Mouse (Mus musculus) midbrain, embryonic 14.5 days (tissue): ENCODE measurements at regions not wholly inside any gene's neighbourhood (a gene's known extent, or its start where the extent isn't known, plus 50 kb on each side); places are given as distances from the start of the nearest gene placed in this dataset.

Source experiments
- ATAC-seq: fragments of 200-750 bp; cut with Nextera tagmentation; 2 replicates; pipeline ENCODE4 v1.8.0; 2017; ENCODE audit warnings: moderate number of reproducible peaks, moderate library complexity; ENCODE audit not compliant: low FRiP score, low TSS enrichment
- DNase-seq: peaks from one replicate; pipeline ENCODE4 v3.0.0-alpha.2; 2015
- H3K27ac ChIP-seq: fragments of 300-500 bp; sonication (generic); replicated peaks from 2 replicates; pipeline ENCODE4 v1.5.1; 2014; ENCODE audit warnings: mild to moderate bottlenecking, low read depth, low read length, moderate library complexity
- H3K27me3 ChIP-seq: fragments of 300-500 bp; sonication (generic); 2 replicates; pipeline ENCODE4 v1.6.1; 2014; ENCODE audit warnings: low read length, control low read depth, mixed read lengths; ENCODE audit not compliant: control insufficient read depth, insufficient read depth
- H3K36me3 ChIP-seq: fragments of 300-500 bp; sonication (generic); 2 replicates; pipeline ENCODE4 v1.6.1; 2014; ENCODE audit warnings: low read length, control low read depth; ENCODE audit not compliant: control insufficient read depth, insufficient read depth
- H3K4me1 ChIP-seq: fragments of 300-500 bp; sonication (generic); 2 replicates; pipeline ENCODE4 v1.6.1; 2014; ENCODE audit warnings: mild to moderate bottlenecking, antibody characterized with exemption, low read length, control low read depth; ENCODE audit not compliant: control insufficient read depth, insufficient read depth
- H3K4me2 ChIP-seq: fragments of 300-500 bp; sonication (generic); 2 replicates; pipeline ENCODE4 v1.6.1; 2014; ENCODE audit warnings: mild to moderate bottlenecking, low read length, moderate library complexity
- H3K4me3 ChIP-seq: fragments of 300-500 bp; sonication (generic); replicated peaks from 2 replicates; pipeline ENCODE4 v1.5.1; 2014; ENCODE audit warnings: low read depth, low read length
- H3K9ac ChIP-seq: fragments of 300-500 bp; sonication (generic); replicated peaks from 2 replicates; pipeline ENCODE4 v1.6.1; 2014; ENCODE audit warnings: mild to moderate bottlenecking, low read length, moderate library complexity
- H3K9me3 ChIP-seq: fragments of 300-500 bp; sonication (generic); 2 replicates; pipeline ENCODE4 v1.6.1; 2016; ENCODE audit warnings: low read length, control low read depth, mixed read lengths; ENCODE audit not compliant: control insufficient read depth
- WGBS: fragments of 180-500 bp; shearing (Covaris S2); extraction: QIAGEN DNeasy Blood & Tissue Kit; methylation state at CpG from one replicate; pipeline ENCODE4 v1.1.7; 2014; 5-methylcytosine and 5-hydroxymethylcytosine counted together

- Histone ChIP-seq H3K4me2 (no peak overlapping the region), H3K9me3 (no peaks in the 10 kb centered on the region), H3K36me3 (no peaks in the 10 kb centered on the region), H3K27ac (no peak overlapping the region), H3K4me3 (no peak overlapping the region), H3K27me3 (no peaks in the 10 kb centered on the region), H3K4me1 (no peaks in the 10 kb centered on the region), H3K9ac (no peak overlapping the region)
- DNase-seq (no peak), ATAC-seq (no peak)
- 93% methylated on average over 8 of the region's 8 CpGs for WGBS
Observed at GRCm38 (mm10) chr15:27409856-27410255, 56.6 kb upstream of the Ank start.

GRCm38 (mm10) chr15:27412304-27412703 lies 54.2 kb upstream of the Ank start:
- Histone ChIP-seq H3K36me3 (no peaks in the 10 kb centered on the region), H3K4me1 (no peaks in the 10 kb centered on the region), H3K27me3 (no peaks in the 10 kb centered on the region), H3K4me2 (no peak overlapping the region), H3K27ac (no peak overlapping the region), H3K4me3 (no peak overlapping the region), H3K9ac (no peak overlapping the region), H3K9me3 (no peaks in the 10 kb centered on the region)
- WGBS = 87% methylated on average over 2 of the region's 2 CpGs
- ATAC-seq = no peak
- DNase-seq = no peak

GRCm38 (mm10) chr15:27412761-27413160 lies 53.7 kb upstream of the Ank start:
- H3K4me2 ChIP-seq = no peak overlapping the region
- WGBS = 82% methylated on average over 1 of the region's 1 CpGs
- ATAC-seq (no peak), DNase-seq (no peak)
- no peaks in the 10 kb centered on the region for H3K4me1 ChIP-seq
- H3K4me3 ChIP-seq = no peak overlapping the region
- no peaks in the 10 kb centered on the region for H3K27me3 ChIP-seq
- no peak overlapping the region for H3K9ac ChIP-seq
- H3K36me3 ChIP-seq = no peaks in the 10 kb centered on the region
- no peak overlapping the region for H3K27ac ChIP-seq
- H3K9me3 ChIP-seq = no peaks in the 10 kb centered on the region

GRCm38 (mm10) chr15:27413486-27413885 lies 53.0 kb upstream of the Ank start:
- no peaks in the 10 kb centered on the region for H3K27me3 ChIP-seq
- no peak overlapping the region for H3K4me2 ChIP-seq
- H3K4me3 ChIP-seq = no peak overlapping the region
- H3K27ac ChIP-seq = no peak overlapping the region
- no peaks in the 10 kb centered on the region for H3K9me3 ChIP-seq
- DNase-seq (no peak), ATAC-seq (no peak)
- WGBS = 93% methylated on average over 7 of the region's 7 CpGs
- no peaks in the 10 kb centered on the region for H3K4me1 ChIP-seq
- H3K36me3 ChIP-seq = no peaks in the 10 kb centered on the region
- H3K9ac ChIP-seq = no peak overlapping the region

DNA sequence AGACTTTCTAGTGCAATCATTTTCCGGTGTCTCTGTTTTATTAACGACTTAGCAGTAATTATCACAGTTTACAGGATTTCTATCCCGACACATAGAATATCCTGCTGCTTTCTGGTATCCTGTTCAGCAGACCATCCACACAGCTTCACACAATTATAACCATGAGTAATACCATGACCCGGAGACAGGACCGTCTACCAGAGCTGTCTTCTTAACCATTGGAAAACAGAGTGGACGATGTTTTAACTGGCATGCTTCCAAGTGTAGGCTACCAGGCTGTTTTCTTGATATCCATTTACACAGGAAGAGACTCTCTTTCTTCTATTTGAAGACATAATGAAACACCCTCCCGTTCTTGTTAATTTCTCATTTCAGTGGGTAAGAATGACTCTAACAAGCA lies 51.7 kb upstream of the Ank start:
- 90% methylated on average over 7 of the region's 7 CpGs for WGBS
- no peak for ATAC-seq
- H3K4me1 ChIP-seq = no peaks in the 10 kb centered on the region
- no peak overlapping the region for H3K4me2 ChIP-seq
- no peak overlapping the region for H3K4me3 ChIP-seq
- no peak overlapping the region for H3K27ac ChIP-seq
- no peaks in the 10 kb centered on the region for H3K9me3 ChIP-seq
- H3K9ac ChIP-seq = no peak overlapping the region
- no peaks in the 10 kb centered on the region for H3K27me3 ChIP-seq
- H3K36me3 ChIP-seq = no peaks in the 10 kb centered on the region
- DNase-seq = no peak
